Mouse (Mus musculus) naive thymus-derived CD4-positive, alpha-beta T cell, adult 5 months (primary cell): ENCODE data around the gene Olfr1298. TPM values are rescaled to one million over a fixed set of nuclear protein-coding genes. Genes with fewer than 3 reads are reported as not detected.

Source experiments
- polyA plus RNA-seq: library from polyadenylated mRNA; unstranded; fragments of 100-300 nt; shearing (Covaris generic); gene quantifications from one replicate; pipeline ENCODE4 v1.2.1, GENCODE M21; 2017

The Olfr1298 gene
- not detected for polyA plus RNA-seq

GRCm38 (mm10) chr2:111649101-111649500, at the start of gene Olfr1298:
Gene Olfr1298, minus strand, starts transcription at chr2:111649201.

GRCm38 (mm10) chr2:111661119-111661518, 12.1 kb upstream of the Olfr1298 start, which contains the start of gene Olfr1299:
Gene Olfr1299, plus strand, starts transcription at chr2:111661419.

GRCm38 (mm10) chr2:111626397-111626796, 22.6 kb downstream of the Olfr1298 start, which contains the start of gene Olfr1297:
Gene Olfr1297, minus strand, starts transcription at chr2:111626497.

Other genes with a start within 250 kb of the Olfr1298 start
- gene Olfr1286, start 226.1 kb downstream of the Olfr1298 start, polyA plus RNA-seq, result not detected
- not detected for gene Olfr1287, start 200.1 kb downstream of the Olfr1298 start, polyA plus RNA-seq
- not detected for gene Olfr1288, start 175.1 kb downstream of the Olfr1298 start, polyA plus RNA-seq
- not detected for gene Olfr1289, start 168.4 kb downstream of the Olfr1298 start, polyA plus RNA-seq
- not detected for gene Olfr1290, start 155.4 kb downstream of the Olfr1298 start, polyA plus RNA-seq
- gene Olfr1291-ps1, start 152.0 kb downstream of the Olfr1298 start, polyA plus RNA-seq, result 0.10 TPM
- not detected for gene Olfr1293-ps, start 124.0 kb downstream of the Olfr1298 start, polyA plus RNA-seq
- gene Olfr1294, start 108.9 kb downstream of the Olfr1298 start, polyA plus RNA-seq, result not detected
- not detected for gene Olfr1295, start 79.5 kb downstream of the Olfr1298 start, polyA plus RNA-seq
- not detected for gene Olfr1297, start 22.7 kb downstream of the Olfr1298 start, polyA plus RNA-seq
- gene Olfr1299, start 12.2 kb upstream of the Olfr1298 start, polyA plus RNA-seq, result not detected
- gene Olfr1301, start 101.8 kb upstream of the Olfr1298 start, polyA plus RNA-seq, result 0.10 TPM
- not detected for gene Olfr1302, start 128.2 kb upstream of the Olfr1298 start, polyA plus RNA-seq
- not detected for gene Olfr1303, start 171.1 kb upstream of the Olfr1298 start, polyA plus RNA-seq
- not detected for gene Olfr1305, start 227.9 kb upstream of the Olfr1298 start, polyA plus RNA-seq